Mouse (Mus musculus): ENCODE results near the gene Wnt4.

Wnt4 gene

GRCm38 (mm10) chr4:137277166-137277513 is at the start of gene Wnt4:
Gene Wnt4, plus strand, starts transcription at chr4:137277489.
- DNase-seq (ENCODE audit: low spot score in 2 of 2) = no peak

- DNase-seq (ENCODE audit: low spot score in 2 of 2) = peak in 1 of 2 experiments; percentile 21
Measured at GRCm38 (mm10) chr4:137228566-137229115, 48.6 kb upstream of the Wnt4 start.

GRCm38 (mm10) chr4:137231494-137232470 is 45.5 kb upstream of the Wnt4 start:
- DNase-seq (ENCODE audit: low spot score in 2 of 2) = no peak

GRCm38 (mm10) chr4:137233632-137234031 is 43.7 kb upstream of the Wnt4 start:
- no peak for DNase-seq (ENCODE audit: low spot score in 2 of 2)

GRCm38 (mm10) chr4:137234444-137234843 is 42.8 kb upstream of the Wnt4 start:
- DNase-seq (ENCODE audit: low spot score in 2 of 2) = no peak

- no peak for DNase-seq (ENCODE audit: low spot score in 2 of 2)
Measured at GRCm38 (mm10) chr4:137235368-137235767, 41.9 kb upstream of the Wnt4 start.

GRCm38 (mm10) chr4:137244883-137245282 is 32.4 kb upstream of the Wnt4 start:
- no peak for DNase-seq (ENCODE audit: low spot score in 2 of 2)

- no peak for DNase-seq (ENCODE audit: low spot score in 2 of 2)
Measured at GRCm38 (mm10) chr4:137250333-137250732, 27.0 kb upstream of the Wnt4 start.

- no peak for DNase-seq (ENCODE audit: low spot score in 2 of 2)
Measured at GRCm38 (mm10) chr4:137250849-137251248, 26.4 kb upstream of the Wnt4 start.

- DNase-seq (ENCODE audit: low spot score in 2 of 2) = no peak
Measured at GRCm38 (mm10) chr4:137253601-137254000, 23.7 kb upstream of the Wnt4 start.

- DNase-seq (ENCODE audit: low spot score in 2 of 2) = no peak
Measured at GRCm38 (mm10) chr4:137254206-137254976, 22.9 kb upstream of the Wnt4 start.

GRCm38 (mm10) chr4:137255568-137255967 is 21.7 kb upstream of the Wnt4 start:
- DNase-seq (ENCODE audit: low spot score in 2 of 2) = no peak

GRCm38 (mm10) chr4:137261826-137262225 is 15.5 kb upstream of the Wnt4 start:
- no peak for DNase-seq (ENCODE audit: low spot score in 2 of 2)

- no peak for DNase-seq (ENCODE audit: low spot score in 2 of 2)
Measured at GRCm38 (mm10) chr4:137264066-137264465, 13.2 kb upstream of the Wnt4 start.

GRCm38 (mm10) chr4:137265116-137265515 is 12.2 kb upstream of the Wnt4 start:
- no peak for DNase-seq (ENCODE audit: low spot score in 2 of 2)

GRCm38 (mm10) chr4:137268541-137268940 is 8.7 kb upstream of the Wnt4 start:
- DNase-seq (ENCODE audit: low spot score in 2 of 2) = no peak

GRCm38 (mm10) chr4:137271856-137272255 is 5.4 kb upstream of the Wnt4 start:
- no peak for DNase-seq (ENCODE audit: low spot score in 2 of 2)

GRCm38 (mm10) chr4:137274304-137274703 is 3.0 kb upstream of the Wnt4 start:
- DNase-seq (ENCODE audit: low spot score in 2 of 2) = no peak

- no peak for DNase-seq (ENCODE audit: low spot score in 2 of 2)
Measured at GRCm38 (mm10) chr4:137276443-137277165, 685 bp upstream of the Wnt4 start.

- DNase-seq (ENCODE audit: low spot score in 2 of 2) = no peak
Measured at GRCm38 (mm10) chr4:137277600-137278143, 383 bp downstream of the Wnt4 start.

Measured in spleen, postnatal 4 days (tissue).